ENCODE assay signal across 22 mouse cellular contexts in genomic region chr6:122325361-122325975, GRCm38 (mm10). TPM values are rescaled to one million over a fixed set of nuclear protein-coding genes. Genes with fewer than 3 reads are reported as not detected.
"Had no signal": no experiment of that assay in that cellular context is flagged by ENCODE, and none has a peak within 500 bp of the region (broad histone marks: within the 10 kb centered on the region; RNA-seq: fewer than 3 reads in every experiment).

No protein-coding gene starts in this region.

- H3K9me3 ChIP-seq: intestine, embryonic 15.5 days; limb, embryonic 10.5 days; limb, embryonic 13.5 days; liver, embryonic 12.5 days; liver, embryonic 15.5 days; lung, embryonic 15.5 days; megakaryocyte, embryonic 14.5 days; midbrain, embryonic 10.5 days; midbrain, embryonic 15.5 days; neural tube, embryonic 12.5 days; neural tube, embryonic 15.5 days; stomach, embryonic 15.5 days had no signal

- H3K4me1 ChIP-seq: intestine, embryonic 15.5 days; limb, embryonic 10.5 days; limb, embryonic 13.5 days; liver, embryonic 12.5 days; liver, embryonic 15.5 days; lung, embryonic 15.5 days; megakaryocyte, embryonic 14.5 days; midbrain, embryonic 10.5 days; midbrain, embryonic 15.5 days; neural tube, embryonic 12.5 days; neural tube, embryonic 15.5 days; stomach, embryonic 15.5 days had no signal

- H3K9ac ChIP-seq: intestine, embryonic 15.5 days; limb, embryonic 13.5 days; liver, embryonic 12.5 days; liver, embryonic 15.5 days; lung, embryonic 15.5 days; midbrain, embryonic 15.5 days; neural tube, embryonic 12.5 days; neural tube, embryonic 15.5 days; stomach, embryonic 15.5 days had no signal

- DNase-seq: liver; lung, adult 18-20 months; lung, postnatal 10 days; lung, postnatal 36 days; right cerebral cortex, adult 18-20 months; right cerebral cortex, postnatal 14 days; right cerebral cortex, postnatal 4 days; thymus, adult 18-20 months; thymus, postnatal 36 days had no signal

- H3K27me3 ChIP-seq: intestine, embryonic 15.5 days; limb, embryonic 13.5 days; liver, embryonic 12.5 days; liver, embryonic 15.5 days; lung, embryonic 15.5 days; megakaryocyte, embryonic 14.5 days; midbrain, embryonic 15.5 days; neural tube, embryonic 12.5 days; neural tube, embryonic 15.5 days; stomach, embryonic 15.5 days had no signal

- H3K4me3 ChIP-seq: intestine, embryonic 15.5 days; limb, embryonic 10.5 days; limb, embryonic 13.5 days; liver, embryonic 12.5 days; liver, embryonic 15.5 days; lung, embryonic 15.5 days; megakaryocyte, embryonic 14.5 days; midbrain, embryonic 10.5 days; midbrain, embryonic 15.5 days; neural tube, embryonic 12.5 days; neural tube, embryonic 15.5 days; stomach, embryonic 15.5 days had no signal

- ATAC-seq: intestine, embryonic 15.5 days; liver, embryonic 12.5 days; midbrain, embryonic 15.5 days had no signal

- H3K4me2 ChIP-seq: intestine, embryonic 15.5 days; limb, embryonic 13.5 days; liver, embryonic 12.5 days; liver, embryonic 15.5 days; lung, embryonic 15.5 days; midbrain, embryonic 15.5 days; neural tube, embryonic 12.5 days; neural tube, embryonic 15.5 days; stomach, embryonic 15.5 days had no signal

- H3K27ac ChIP-seq: intestine, embryonic 15.5 days; kidney, postnatal 0 days; limb, embryonic 10.5 days; limb, embryonic 13.5 days; liver, embryonic 12.5 days; liver, embryonic 15.5 days; lung, embryonic 15.5 days; midbrain, embryonic 10.5 days; midbrain, embryonic 15.5 days; neural tube, embryonic 12.5 days; neural tube, embryonic 15.5 days; stomach, embryonic 15.5 days had no signal

RNA-seq across cellular contexts. Expression of gene Klrg1, which starts 42.8 kb away (rescaled TPM):
- polyA plus RNA-seq: intestine, embryonic 15.5 days; limb, embryonic 10.5 days; liver, embryonic 12.5 days; liver, embryonic 15.5 days; lung, embryonic 15.5 days; midbrain, embryonic 10.5 days; stomach, embryonic 15.5 days had no signal
